ENCODE assay signal across 7 mouse cellular contexts in genomic region chr13:49100417-49100816, GRCm38 (mm10). TPM values are rescaled to one million over a fixed set of nuclear protein-coding genes. Genes with fewer than 3 reads are reported as not detected.
DNase-seq lines count a peak whose midpoint lies in the region; ATAC-seq lines count a peak whose summit lies in the region.

No protein-coding gene starts in this region.

- H3K4me3 ChIP-seq in embryonic facial prominence, embryonic 13.5 days = no peak overlapping the region
- H3K4me3 ChIP-seq in heart, embryonic 14.5 days (ENCODE audit: control insufficient read depth in 1 of 2, insufficient read depth in 1 of 2, low read depth in 1 of 2, low read length in 2 of 2) = no peak overlapping the region

- H3K4me1 ChIP-seq in embryonic facial prominence, embryonic 13.5 days = peaks cover 30% of the 10 kb centered on the region
- peaks cover 6 to 9% of the 10 kb centered on the region in 2 experiments; a peak in 3 of 4 replicates for H3K4me1 ChIP-seq in heart, embryonic 14.5 days (ENCODE audit: control insufficient read depth in 2 of 2, insufficient read depth in 2 of 2, low read length in 2 of 2)

- H3K27me3 ChIP-seq in embryonic facial prominence, embryonic 13.5 days = no peaks in the 10 kb centered on the region
- no peaks in the 10 kb centered on the region for H3K27me3 ChIP-seq in heart, embryonic 14.5 days (ENCODE audit: control insufficient read depth, insufficient read depth, low read length)

- intact Hi-C loops in left cerebral cortex, postnatal 25 days (cut with DNase I) = no loop called here

- peak overlapping the region; percentile 64 for H3K27ac ChIP-seq in embryonic facial prominence, embryonic 13.5 days
- H3K27ac ChIP-seq in heart, embryonic 14.5 days (replicated peaks in 1 of 2; ENCODE audit: control insufficient read depth in 1 of 2, insufficient read depth in 1 of 2, low read depth in 2 of 2, low read length in 2 of 2) = 0 out of 4 replicates have a peak overlapping the region, but pooled peaks of 1 of the 2 experiments have one; percentile 10

- H3K9ac ChIP-seq in embryonic facial prominence, embryonic 13.5 days = no peak overlapping the region
- H3K9ac ChIP-seq in heart, embryonic 14.5 days (ENCODE audit: low read length) = no peak overlapping the region

- DNase-seq in kidney, postnatal 14 days = peak; percentile 63
- DNase-seq in kidney, adult 9 months = no peak
- peak; percentile 64 to 73 for DNase-seq in left cerebral cortex, postnatal 25 days (ENCODE audit: low spot score in 2 of 2)
- DNase-seq in right cerebral cortex, adult 18-20 months = peak; percentile 63
- DNase-seq in thymus, adult 18-20 months = no peak

- H3K4me2 ChIP-seq in embryonic facial prominence, embryonic 13.5 days = no peak overlapping the region
- H3K4me2 ChIP-seq in heart, embryonic 14.5 days (ENCODE audit: low read length) = no peak overlapping the region

- H3K9me3 ChIP-seq in embryonic facial prominence, embryonic 13.5 days = no peaks in the 10 kb centered on the region
- H3K9me3 ChIP-seq in heart, embryonic 14.5 days (ENCODE audit: control insufficient read depth, low read length) = no peaks in the 10 kb centered on the region

- 0 out of 2 replicates have a peak, but pooled peaks cover under 1% of the 10 kb centered on the region for H3K36me3 ChIP-seq in embryonic facial prominence, embryonic 13.5 days
- H3K36me3 ChIP-seq in heart, embryonic 14.5 days (ENCODE audit: control insufficient read depth, insufficient read depth, low read length) = no peaks in the 10 kb centered on the region

- WGBS in embryonic facial prominence, embryonic 13.5 days = 50% methylated on average over 1 of the region's 1 CpGs
- WGBS in heart, embryonic 14.5 days = 44% methylated on average over 1 of the region's 1 CpGs

- ATAC-seq in embryonic facial prominence, embryonic 13.5 days (ENCODE audit: insufficient number of reproducible peaks, insufficient read depth, low FRiP score, low TSS enrichment, low read depth) = peak; percentile 66; the same call in 1 of the 2 replicates
- peak; percentile 52; the same call in 1 of the 2 replicates for ATAC-seq in heart, embryonic 14.5 days (ENCODE audit: insufficient number of reproducible peaks, insufficient read depth, low FRiP score, low read depth)

RNA-seq across cellular contexts. Expression of gene Wnk2, which starts 47.4 kb away (rescaled TPM):
- 2.4 and 2.5 TPM in 2 replicates for polyA plus RNA-seq in embryonic facial prominence, embryonic 13.5 days (2015; fragmentation: Nextera tagmentation; extraction: Ambion mirVana)
- polyA plus RNA-seq in heart, embryonic 14.5 days (2014; fragmentation: Nextera tagmentation; extraction: Ambion mirVana) = 2.5 and 2.6 TPM in 2 replicates
- 100 to 1,000 TPM; 111 to 115 TPM for total RNA-seq in left cerebral cortex, postnatal 25 days (2021)

Comparison
In these comparisons a context has a peak if more than half of its experiments do, and no peak if none do; other contexts are left out.
1. DNase-seq: peak in kidney, postnatal 14 days (single experiment), left cerebral cortex, postnatal 25 days (2 of 2) and right cerebral cortex, adult 18-20 months (single experiment); none in kidney, adult 9 months (single experiment) and thymus, adult 18-20 months (0 of 2).